Mouse (Mus musculus): ENCODE measurements at regions not wholly inside any gene's neighbourhood (a gene's known extent, or its start where the extent isn't known, plus 50 kb on each side); places are given as distances from the start of the nearest gene placed in this dataset.

GRCm38 (mm10) chr6:31184554-31184953, 214.0 kb upstream of the Mkln1 start:
- TF ChIP-seq CTCF (IDR thresholded peaks at IDR 0.05; ENCODE audit: extremely low read depth, insufficient read depth, low read length): no peak
- TF ChIP-seq POLR2A (IDR thresholded peaks at IDR 0.05; ENCODE audit: extremely low read depth, insufficient read depth, low read length): no peak

Data from cortical plate, adult 2 months (tissue).